Mouse (Mus musculus) cerebellum, adult 2 months (tissue): ENCODE results near the gene Igf2bp3.

Experiments used
- CTCF ChIP-seq: fragments of 200-500 bp; IDR thresholded peaks from 2 replicates; pipeline ENCODE4 v1.5.1; 2011; ENCODE audit warnings: low read depth, mild to moderate bottlenecking, control low read depth, low read length, moderate library complexity, borderline replicate concordance; ENCODE audit not compliant: insufficient read depth
- POLR2A ChIP-seq: fragments of 200-500 bp; IDR thresholded peaks from 2 replicates; pipeline ENCODE4 v1.6.1; 2011; ENCODE audit warnings: low read length, control low read depth, borderline replicate concordance; ENCODE audit not compliant: insufficient read depth

DNA sequence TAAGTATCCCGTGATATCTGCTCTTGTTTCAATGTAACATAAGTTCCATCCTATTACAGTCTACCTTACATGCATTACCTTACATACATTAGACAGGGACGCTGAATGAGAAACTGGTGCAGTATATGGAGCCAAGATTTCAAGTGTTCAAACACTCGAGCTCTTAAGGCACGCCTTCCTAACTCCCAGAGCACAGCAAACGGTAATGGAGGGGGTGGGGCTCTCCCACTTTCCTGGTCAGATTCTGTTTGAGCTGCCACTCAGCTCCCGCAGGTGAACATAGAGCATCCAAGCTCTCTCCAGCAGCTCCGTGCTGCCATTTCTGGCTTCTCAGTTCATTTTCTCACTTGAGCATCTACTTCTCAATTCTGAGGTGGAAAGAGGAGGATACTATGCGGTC lies 96.3 kb downstream of the Igf2bp3 start:
- TF ChIP-seq CTCF (no peak), POLR2A (no peak)
